Mouse (Mus musculus) CH12.LX (cell line): ENCODE data around the gene Lgals8. TPM values are rescaled to one million over a fixed set of nuclear protein-coding genes. Genes with fewer than 3 reads are reported as not detected.
A peak's percentile ranks its signal among the peaks of the same experiment; 100 is the strongest.

Source experiments
- DNase-seq: peaks from one replicate; pipeline ENCODE4 v3.0.0-alpha.2; 2013; ENCODE audit errors: extremely low read depth
- H3K27ac ChIP-seq: 2 replicates; pipeline ENCODE4 v1.5.1; 2012; ENCODE audit warnings: low read depth, mild to moderate bottlenecking, control low read depth, moderate library complexity; ENCODE audit not compliant: insufficient read depth
- H3K27me3 ChIP-seq: replicated peaks from 2 replicates; pipeline ENCODE3; 2012; ENCODE audit warnings: inconsistent platforms
- H3K36me3 ChIP-seq, 2 experiments: replicated peaks in 1 of 2; 2 replicates each; pipeline versions ENCODE3 to v1.6.1; 2012; ENCODE audit warnings: inconsistent platforms in 1 of 2, low read length in 1 of 2, mild to moderate bottlenecking in 1 of 2, mixed read lengths in 1 of 2, moderate library complexity in 1 of 2; ENCODE audit not compliant: control insufficient read depth in 1 of 2, insufficient read depth in 1 of 2
- H3K4me1 ChIP-seq, 2 experiments: 2 replicates each; pipeline ENCODE4 v1.6.1; 2012; ENCODE audit warnings: inconsistent platforms in 1 of 2, moderate library complexity in 1 of 2; ENCODE audit not compliant: insufficient read depth in 2 of 2, control insufficient read depth in 1 of 2
- H3K4me2 ChIP-seq: 2 replicates; pipeline ENCODE4 v1.6.1; 2012; ENCODE audit warnings: low read depth, mild to moderate bottlenecking, control low read depth; ENCODE audit not compliant: poor library complexity, insufficient read depth, severe bottlenecking
- H3K4me3 ChIP-seq, 3 experiments: fragments of 150-350 bp in 1 of 3; sonication (generic) in 1 of 3; replicated peaks in 1 of 3; 2 replicates each; pipeline versions ENCODE3 to v1.5.1; 2011 to 2012; ENCODE audit warnings: low read depth in 2 of 3, low read length in 2 of 3, mild to moderate bottlenecking in 2 of 3, moderate library complexity in 2 of 3, control low read depth in 1 of 3, improper control_type of control experiment in 1 of 3, inconsistent platforms in 1 of 3, mixed read lengths in 1 of 3; ENCODE audit not compliant: poor library complexity in 1 of 3
- H3K79me2 ChIP-seq: replicated peaks from 2 replicates; pipeline ENCODE4 v1.6.1; 2012; ENCODE audit warnings: mild to moderate bottlenecking, moderate library complexity; ENCODE audit not compliant: control insufficient read depth, poor library complexity, insufficient read depth, severe bottlenecking; ENCODE audit errors: extremely low read depth
- H3K9ac ChIP-seq: 2 replicates; pipeline ENCODE4 v1.6.1; 2012; ENCODE audit warnings: low read depth, mild to moderate bottlenecking, control low read depth, moderate library complexity; ENCODE audit not compliant: insufficient read depth
- H3K9me3 ChIP-seq: replicated peaks from 2 replicates; pipeline ENCODE3; 2012; ENCODE audit warnings: low read length, inconsistent platforms, mixed read lengths
- BHLHE40 ChIP-seq: IDR thresholded peaks from 2 replicates; pipeline ENCODE4 v1.6.1; 2011; ENCODE audit warnings: mild to moderate bottlenecking, low read depth, low read length, improper control_type of control experiment
- CHD1 ChIP-seq: IDR thresholded peaks from 2 replicates; pipeline ENCODE4 v1.6.1; 2012; ENCODE audit warnings: low read depth, low read length, improper control_type of control experiment, inconsistent platforms
- CHD2 ChIP-seq: IDR thresholded peaks from 2 replicates; pipeline ENCODE4 v1.6.1; 2011; ENCODE audit warnings: low read length, improper control_type of control experiment
- CTCF ChIP-seq, 2 experiments: IDR thresholded peaks in 1 of 2; conservative IDR thresholded peaks in 1 of 2; 2 replicates each; pipeline ENCODE4 v1.5.1; 2011 to 2012; ENCODE audit warnings: low read depth in 2 of 2, low read length in 2 of 2, improper control_type of control experiment in 1 of 2, inconsistent platforms in 1 of 2, mild to moderate bottlenecking in 1 of 2, moderate library complexity in 1 of 2
- ELF1 ChIP-seq: IDR thresholded peaks from 2 replicates; pipeline ENCODE4 v1.6.1; 2014; ENCODE audit warnings: low read depth, mild to moderate bottlenecking, inconsistent platforms, low read length, improper control_type of control experiment
- EP300 ChIP-seq: IDR thresholded peaks from 2 replicates; pipeline ENCODE4 v1.6.1; 2011; ENCODE audit warnings: low read length, improper control_type of control experiment
- ETS1 ChIP-seq: conservative IDR thresholded peaks from 2 replicates; pipeline ENCODE4 v1.6.1; 2012; ENCODE audit warnings: low read depth, mild to moderate bottlenecking, inconsistent platforms, low read length, improper control_type of control experiment, moderate library complexity
- GABPA ChIP-seq: IDR thresholded peaks from 2 replicates; pipeline ENCODE4 v1.6.1; 2012; ENCODE audit warnings: low read depth, low read length, improper control_type of control experiment, inconsistent platforms; ENCODE audit not compliant: insufficient replicate concordance
- HCFC1 ChIP-seq: IDR thresholded peaks from 2 replicates; pipeline ENCODE4 v1.6.1; 2012; ENCODE audit warnings: low read depth, mild to moderate bottlenecking, inconsistent platforms, low read length, improper control_type of control experiment
- JUN ChIP-seq: IDR thresholded peaks from 2 replicates; pipeline ENCODE4 v1.6.1; 2011; ENCODE audit warnings: low read depth, mild to moderate bottlenecking, low read length, improper control_type of control experiment, moderate library complexity; ENCODE audit not compliant: insufficient read depth
- KAT2A ChIP-seq: IDR thresholded peaks from 2 replicates; pipeline ENCODE4 v1.6.1; 2012; ENCODE audit warnings: low read length, improper control_type of control experiment, inconsistent platforms; ENCODE audit not compliant: insufficient replicate concordance
- MAFK ChIP-seq: IDR thresholded peaks from 2 replicates; pipeline ENCODE4 v1.6.1; 2011; ENCODE audit warnings: low read length, improper control_type of control experiment; ENCODE audit not compliant: insufficient replicate concordance
- MAX ChIP-seq: IDR thresholded peaks from 2 replicates; pipeline ENCODE4 v1.6.1; 2011; ENCODE audit warnings: low read length, improper control_type of control experiment
- MAZ ChIP-seq: IDR thresholded peaks from 2 replicates; pipeline ENCODE4 v1.6.1; 2012; ENCODE audit warnings: low read depth, mild to moderate bottlenecking, inconsistent platforms, low read length, improper control_type of control experiment, moderate library complexity
- MEF2A ChIP-seq: IDR thresholded peaks from 2 replicates; pipeline ENCODE4 v1.6.1; 2014; ENCODE audit warnings: low read depth, mild to moderate bottlenecking, inconsistent platforms, low read length, improper control_type of control experiment, borderline replicate concordance
- MXI1 ChIP-seq: IDR thresholded peaks from 2 replicates; pipeline ENCODE4 v1.6.1; 2011; ENCODE audit warnings: mild to moderate bottlenecking, low read depth, low read length, improper control_type of control experiment
- MYC ChIP-seq: IDR thresholded peaks from 2 replicates; pipeline ENCODE4 v1.6.1; 2011; ENCODE audit warnings: low read depth, mild to moderate bottlenecking, improper control_type of control experiment, low read length
- NELFE ChIP-seq: IDR thresholded peaks from 2 replicates; pipeline ENCODE4 v1.6.1; 2011; ENCODE audit warnings: low read depth, low read length, improper control_type of control experiment
- PAX5 ChIP-seq: IDR thresholded peaks from 2 replicates; pipeline ENCODE4 v1.6.1; 2012; ENCODE audit warnings: low read length, inconsistent platforms, mixed read lengths
- POLR2A ChIP-seq: IDR thresholded peaks from 2 replicates; pipeline ENCODE4 v1.6.1; 2011; ENCODE audit warnings: low read depth, mild to moderate bottlenecking, improper control_type of control experiment, low read length
- POLR2AphosphoS2 ChIP-seq: IDR thresholded peaks from 2 replicates; pipeline ENCODE4 v1.6.1; 2011; ENCODE audit warnings: low read depth, low read length, improper control_type of control experiment
- RAD21 ChIP-seq: IDR thresholded peaks from 2 replicates; pipeline ENCODE4 v1.6.1; 2011; ENCODE audit warnings: low read depth, mild to moderate bottlenecking, low read length, improper control_type of control experiment, moderate library complexity
- RCOR1 ChIP-seq: conservative IDR thresholded peaks from 2 replicates; pipeline ENCODE4 v1.6.1; 2012; ENCODE audit warnings: low read depth, mild to moderate bottlenecking, inconsistent platforms, low read length, improper control_type of control experiment
- SIN3A ChIP-seq: IDR thresholded peaks from 2 replicates; pipeline ENCODE4 v1.6.1; 2012; ENCODE audit warnings: low read length, improper control_type of control experiment, inconsistent platforms
- SMC3 ChIP-seq: IDR thresholded peaks from 2 replicates; pipeline ENCODE4 v1.6.1; 2011; ENCODE audit warnings: low read depth, low read length, improper control_type of control experiment
- TBP ChIP-seq: conservative IDR thresholded peaks from 2 replicates; pipeline ENCODE4 v1.6.1; 2011; ENCODE audit warnings: low read depth, low read length, improper control_type of control experiment
- USF1 ChIP-seq: IDR thresholded peaks from 2 replicates; pipeline ENCODE4 v1.6.1; 2014; ENCODE audit warnings: low read depth, mild to moderate bottlenecking, inconsistent platforms, low read length, improper control_type of control experiment
- USF2 ChIP-seq: conservative IDR thresholded peaks from 2 replicates; pipeline ENCODE4 v1.6.1; 2011; ENCODE audit warnings: low read depth, low read length, improper control_type of control experiment
- ZC3H11A ChIP-seq: IDR thresholded peaks from 2 replicates; pipeline ENCODE4 v1.6.1; 2012; ENCODE audit warnings: low read depth, mild to moderate bottlenecking, inconsistent platforms, low read length, improper control_type of control experiment
- ZKSCAN1 ChIP-seq: IDR thresholded peaks from 2 replicates; pipeline ENCODE4 v1.6.1; 2012; ENCODE audit warnings: low read depth, inconsistent platforms, low read length, improper control_type of control experiment, borderline replicate concordance
- ZMIZ1 ChIP-seq: IDR thresholded peaks from 2 replicates; pipeline ENCODE4 v1.6.1; 2012; ENCODE audit warnings: low read depth, mild to moderate bottlenecking, inconsistent platforms, low read length, improper control_type of control experiment
- ZNF384 ChIP-seq: IDR thresholded peaks from 2 replicates; pipeline ENCODE4 v1.6.1; 2012; ENCODE audit warnings: low read depth, low read length, improper control_type of control experiment, inconsistent platforms
- dilution Hi-C: fragments of 300-500 bp; cut with MboI; formaldehyde crosslinking; loops from 2 replicates; pipeline ENCODE4 v1.14.3; 2020; ENCODE audit warnings: low sequenced_read_pairs; ENCODE audit not compliant: extremely low pct_unique_long_range_greater_than_20kb, extremely low pct_ligation_motif_present
- in situ Hi-C: fragments of 300-500 bp; cut with MboI; formaldehyde crosslinking; loops from 3 replicates; pipeline ENCODE4 v1.14.3; 2019; ENCODE audit warnings: low sequenced_read_pairs, low pct_ligation_motif_present, low pct_unique_long_range_greater_than_20kb, mixed read lengths
- polyA plus RNA-seq: library from polyadenylated mRNA; unstranded; fragments of >175 nt; gene quantifications from 2 replicates; pipeline ENCODE4 v1.2.1, GENCODE M21; 2012; ENCODE audit warnings: low read depth; ENCODE audit not compliant: insufficient read length
- total RNA-seq, 2 experiments: library from RNA; depleted of rRNA; stranded (reverse); fragments of 300-350 nt in 1 of 2; fragments of >200 nt in 1 of 2; gene quantifications; 2 replicates each; pipeline ENCODE4 v1.2.3; 2012 to 2014

Gene Lgals8
- total and polyA plus RNA-seq, 3 experiments = 15.8 to 23.5 (median 18.4) TPM

DNA sequence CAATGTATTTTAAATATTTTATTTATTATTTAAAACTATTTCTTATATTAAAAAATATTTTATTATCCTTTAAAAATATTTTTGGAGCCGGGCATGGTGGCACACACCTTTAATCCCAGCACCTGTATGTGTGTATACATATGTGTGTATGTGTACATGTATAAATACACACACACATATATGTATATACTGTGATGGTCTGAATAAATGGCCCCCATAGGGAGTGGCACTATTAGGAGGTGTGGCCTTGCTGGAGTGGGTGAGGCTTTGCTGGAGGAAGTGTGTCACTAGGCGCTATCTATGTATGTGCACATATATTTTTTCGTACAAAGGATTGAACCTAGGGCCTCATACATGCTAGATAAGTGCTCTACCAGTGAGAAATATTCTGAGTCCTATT, 27.8 kb upstream of the Lgals8 start:
- H3K4me3 ChIP-seq = no peak overlapping the region
- DNase-seq = no peak
- H3K36me3 ChIP-seq = no peaks in the 10 kb centered on the region
- peaks cover 10 to 23% of the 10 kb centered on the region in 2 experiments for H3K4me1 ChIP-seq
- no peaks in the 10 kb centered on the region for H3K79me2 ChIP-seq
- H3K4me2 ChIP-seq = no peak overlapping the region
- no peaks in the 10 kb centered on the region for H3K27me3 ChIP-seq
- no peak for TF ChIP-seq ZNF384
- no peak for TF ChIP-seq TBP
- TF ChIP-seq ZKSCAN1 = no peak
- TF ChIP-seq MXI1 = no peak
- TF ChIP-seq ELF1 = no peak
- no peak for TF ChIP-seq CHD2
- no peak for TF ChIP-seq RAD21
- no peak for TF ChIP-seq MEF2A
- no peak for TF ChIP-seq ZC3H11A
- no peak for TF ChIP-seq CHD1
- TF ChIP-seq KAT2A = no peak
- no peak for TF ChIP-seq NELFE
- TF ChIP-seq USF1 = no peak
- TF ChIP-seq POLR2AphosphoS2 = no peak
- TF ChIP-seq SMC3 = no peak
- no peak for TF ChIP-seq SIN3A
- TF ChIP-seq JUN = no peak
- no peak for TF ChIP-seq MAZ
- no peak for TF ChIP-seq EP300
- no peak for TF ChIP-seq GABPA
- no peaks in the 10 kb centered on the region for H3K9me3 ChIP-seq
- dilution Hi-C loops = no loop called here
- H3K27ac ChIP-seq = no peak overlapping the region
- in situ Hi-C loops = no loop called here
- H3K9ac ChIP-seq = no peak overlapping the region

DNA sequence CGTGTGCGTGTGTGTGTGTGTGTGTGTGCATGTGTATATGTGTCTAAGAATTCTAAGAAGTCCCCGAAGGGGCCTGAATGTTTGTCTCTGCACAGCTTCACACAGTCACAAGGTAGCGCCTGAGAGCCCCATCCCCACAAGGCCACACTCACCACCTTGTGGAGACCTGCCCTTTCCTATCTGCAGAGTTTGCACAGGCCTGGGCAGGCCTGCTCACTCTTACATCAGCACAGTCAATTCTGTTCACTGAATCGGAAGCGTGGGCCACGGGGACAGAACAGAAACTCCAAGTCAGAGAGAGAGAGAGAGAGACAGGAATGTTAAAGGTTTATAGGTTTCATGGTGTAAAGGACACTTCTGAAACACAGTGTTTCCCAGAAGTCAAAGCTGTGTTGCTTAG, 20.9 kb upstream of the Lgals8 start:
- peaks cover 32 to 70% of the 10 kb centered on the region in 2 experiments for H3K4me1 ChIP-seq
- H3K27ac ChIP-seq = peak overlapping the region; percentile 94
- H3K27me3 ChIP-seq = no peaks in the 10 kb centered on the region
- dilution Hi-C loops (no loop called here), in situ Hi-C loops (no loop called here)
- no peaks in the 10 kb centered on the region for H3K79me2 ChIP-seq
- H3K9me3 ChIP-seq = no peaks in the 10 kb centered on the region
- H3K36me3 ChIP-seq = no peaks in the 10 kb centered on the region
- H3K4me2 ChIP-seq = peak overlapping the region; percentile 4; the same call in 1 of the 2 replicates
- peak; percentile 86 for DNase-seq
- H3K9ac ChIP-seq = peak overlapping the region; percentile 65
- no peak overlapping the region for H3K4me3 ChIP-seq
- TF ChIP-seq CTCF (conservative IDR thresholded peaks at IDR 0.05 in 1 of 2, IDR thresholded peaks at IDR 0.05 in 1 of 2; ENCODE audit: low read depth in 2 of 2, low read length in 2 of 2) = peak in 1 of 2 experiments; percentile 56; a peak in 2 of 4 replicates
- peak; percentile 99 for TF ChIP-seq CHD1
- TF ChIP-seq MYC = peak; percentile 74; the same call in 1 of the 2 replicates
- peak; percentile 76 for TF ChIP-seq ETS1
- peak; percentile 48; the same call in 1 of the 2 replicates for TF ChIP-seq ZMIZ1
- TF ChIP-seq POLR2A = peak; percentile 47
- TF ChIP-seq BHLHE40 = peak; percentile 59
- TF ChIP-seq MEF2A = peak; percentile 84
- TF ChIP-seq RCOR1 = no peak
- peak; percentile 36 for TF ChIP-seq RAD21
- TF ChIP-seq MAX = peak; percentile 81
- peak; percentile 43; the same call in 1 of the 2 replicates for TF ChIP-seq HCFC1
- TF ChIP-seq JUN = no peak
- no peak for TF ChIP-seq KAT2A
- TF ChIP-seq TBP = peak; percentile 69
- TF ChIP-seq PAX5 = no peak
- peak; percentile 61 for TF ChIP-seq SMC3
- TF ChIP-seq POLR2AphosphoS2 = no peak
- no peak; the same call in 1 of the 2 replicates for TF ChIP-seq USF2
- peak; percentile 70 for TF ChIP-seq MXI1
- TF ChIP-seq ELF1 = peak; percentile 63
- 0 out of 2 replicates have a peak, but pooled peaks have one; percentile 53 for TF ChIP-seq MAZ
- TF ChIP-seq CHD2 = 0 out of 2 replicates have a peak, but pooled peaks have one; percentile 40
- no peak for TF ChIP-seq GABPA
- no peak; the same call in 1 of the 2 replicates for TF ChIP-seq MAFK
